Mouse (Mus musculus): ENCODE data around the gene Chd6. TPM values are rescaled to one million over a fixed set of nuclear protein-coding genes. Genes with fewer than 3 reads are reported as not detected.

The Chd6 gene
- polyA plus RNA-seq, 1 experiment from 2014 or later, result 28.1 TPM

DNA sequence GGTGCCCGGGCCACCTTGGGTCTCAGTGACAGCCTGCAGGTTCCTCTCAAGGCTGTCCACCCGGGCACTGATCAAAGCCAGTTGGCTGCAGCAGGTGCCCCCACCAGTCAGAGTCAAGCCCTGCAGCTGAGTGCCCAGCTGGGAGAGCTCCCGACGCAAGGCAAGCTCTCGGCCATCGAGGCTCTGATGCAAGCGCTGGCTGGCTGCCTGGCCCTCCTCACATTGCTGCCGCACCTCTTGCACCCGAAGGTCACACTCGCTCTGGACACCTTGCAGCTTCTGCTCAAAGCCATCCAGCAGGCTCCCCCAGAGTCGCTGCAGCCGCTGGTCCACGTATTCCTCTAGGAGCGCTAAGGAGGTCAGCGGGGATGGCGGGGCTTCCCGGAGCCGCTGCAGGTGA lies 200.3 kb downstream of the Chd6 start:
- Histone ChIP-seq H3K27ac (ENCODE audit: low read length) (no peak overlapping the region), H3K4me2 (ENCODE audit: low read depth, low read length) (no peak overlapping the region), H3K4me1 (ENCODE audit: control insufficient read depth, insufficient read depth, low read length) (no peaks in the 10 kb centered on the region), H3K36me3 (ENCODE audit: control insufficient read depth, insufficient read depth, low read length) (0 out of 2 replicates have a peak, but pooled peaks cover 6% of the 10 kb centered on the region), H3K9me3 (replicated peaks; ENCODE audit: control insufficient read depth, low read length) (no peaks in the 10 kb centered on the region), H3K9ac (ENCODE audit: low read length) (no peak overlapping the region), H3K27me3 (ENCODE audit: control insufficient read depth, insufficient read depth, low read length) (peaks cover 17% of the 10 kb centered on the region), H3K4me3 (replicated peaks; ENCODE audit: low read length) (no peak overlapping the region)
- WGBS, result 58% methylated on average over 18 of the region's 18 CpGs
- no peak for ATAC-seq (ENCODE audit: insufficient read depth, low FRiP score)

DNA sequence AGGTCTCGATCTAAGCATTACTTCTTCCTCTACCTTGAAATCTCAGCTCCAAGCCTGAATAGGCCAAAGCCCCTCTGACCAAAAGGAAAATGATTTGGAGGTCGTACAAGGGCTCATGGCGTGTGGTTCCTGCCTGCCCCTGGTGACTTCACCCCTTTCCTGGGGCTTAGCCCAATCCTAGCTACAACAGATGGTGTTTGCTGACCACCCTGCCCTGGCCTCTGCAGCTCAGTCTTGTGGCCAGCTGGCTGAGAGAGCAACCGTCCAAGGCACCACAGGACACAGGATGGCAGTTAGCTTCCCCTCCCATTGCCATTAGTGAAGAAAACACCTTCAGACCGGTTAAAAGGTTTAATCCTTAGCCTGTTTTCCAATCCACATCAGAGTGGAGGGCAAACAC lies 202.8 kb downstream of the Chd6 start:
- H3K4me3 ChIP-seq (replicated peaks; ENCODE audit: low read length), result no peak overlapping the region
- H3K36me3 ChIP-seq (ENCODE audit: control insufficient read depth, insufficient read depth, low read length), result 0 out of 2 replicates have a peak, but pooled peaks cover 6% of the 10 kb centered on the region
- H3K27ac ChIP-seq (ENCODE audit: low read length), result no peak overlapping the region
- 79% methylated on average over 5 of the region's 5 CpGs for WGBS
- no peaks in the 10 kb centered on the region for H3K9me3 ChIP-seq (replicated peaks; ENCODE audit: control insufficient read depth, low read length)
- no peak overlapping the region for H3K9ac ChIP-seq (ENCODE audit: low read length)
- no peaks in the 10 kb centered on the region; the same call in 1 of the 2 replicates for H3K4me1 ChIP-seq (ENCODE audit: control insufficient read depth, insufficient read depth, low read length)
- no peak overlapping the region for H3K4me2 ChIP-seq (ENCODE audit: low read depth, low read length)
- H3K27me3 ChIP-seq (ENCODE audit: control insufficient read depth, insufficient read depth, low read length), result peaks cover 3% of the 10 kb centered on the region; the same call in 1 of the 2 replicates
- no peak for ATAC-seq (ENCODE audit: insufficient read depth, low FRiP score)

DNA sequence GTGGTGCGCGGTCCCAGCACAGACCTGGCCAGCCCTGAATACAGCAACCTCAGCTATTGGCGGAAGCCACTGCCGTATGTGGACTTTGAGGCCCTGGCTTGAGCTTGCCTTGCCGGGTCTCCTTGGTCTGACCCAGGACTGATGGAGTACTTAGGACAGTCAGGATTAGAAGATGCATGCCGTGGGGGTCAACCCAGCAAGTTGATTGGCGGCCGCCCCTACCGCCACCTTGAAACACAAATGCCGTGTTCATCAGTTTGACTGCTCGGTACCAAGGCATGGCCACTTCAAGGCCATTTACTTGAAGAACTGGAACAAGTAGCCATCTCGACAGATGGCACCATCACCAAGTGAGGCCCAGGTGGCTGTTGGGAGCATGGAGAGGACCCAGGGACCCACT lies 203.6 kb downstream of the Chd6 start:
- Histone ChIP-seq H3K9ac (ENCODE audit: low read length) (no peak overlapping the region), H3K4me3 (replicated peaks; ENCODE audit: low read length) (no peak overlapping the region), H3K4me2 (ENCODE audit: low read depth, low read length) (no peak overlapping the region), H3K36me3 (ENCODE audit: control insufficient read depth, insufficient read depth, low read length) (0 out of 2 replicates have a peak, but pooled peaks cover 6% of the 10 kb centered on the region), H3K9me3 (replicated peaks; ENCODE audit: control insufficient read depth, low read length) (no peaks in the 10 kb centered on the region), H3K4me1 (ENCODE audit: control insufficient read depth, insufficient read depth, low read length) (no peaks in the 10 kb centered on the region; the same call in 1 of the 2 replicates), H3K27ac (ENCODE audit: low read length) (no peak overlapping the region), H3K27me3 (ENCODE audit: control insufficient read depth, insufficient read depth, low read length) (no peaks in the 10 kb centered on the region)
- WGBS, result 92% methylated on average over 12 of the region's 12 CpGs
- no peak for ATAC-seq (ENCODE audit: insufficient read depth, low FRiP score)

DNA sequence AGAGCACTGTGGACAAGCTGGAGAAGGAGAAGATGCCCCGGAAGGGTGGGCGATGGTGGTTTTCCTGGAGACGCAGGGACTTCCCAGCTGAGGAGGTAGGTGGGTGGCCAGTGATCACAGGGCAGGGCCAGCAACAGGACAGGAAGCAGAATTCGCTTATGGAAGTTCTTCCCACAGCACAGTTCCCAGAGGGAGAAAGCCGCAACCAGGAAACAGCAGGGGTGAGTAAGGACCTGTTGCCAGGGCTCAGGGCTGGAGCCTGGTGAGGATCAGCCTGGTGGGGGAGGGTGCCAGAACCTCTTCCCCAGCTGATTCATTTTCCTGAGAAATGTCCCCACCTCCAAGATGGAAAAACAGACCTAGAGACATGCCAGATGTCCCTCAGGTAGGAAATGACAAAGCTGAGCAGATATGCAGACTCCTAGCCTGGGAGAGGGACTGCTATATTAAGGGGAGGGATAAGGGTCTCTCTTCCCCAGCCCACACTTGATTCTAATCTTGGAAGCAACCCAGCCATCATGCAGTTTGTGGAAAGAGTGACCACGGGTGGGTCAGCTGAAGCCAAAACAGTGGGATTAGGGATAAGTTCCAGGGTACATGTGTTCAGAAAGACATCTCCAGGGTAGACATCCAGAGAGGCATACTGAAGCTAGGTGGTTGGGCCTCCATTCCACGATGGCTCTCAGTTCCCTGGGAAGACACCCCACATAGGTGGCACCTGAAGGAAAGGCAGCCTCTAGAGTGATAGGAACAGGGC lies 207.0 kb downstream of the Chd6 start:
- Histone ChIP-seq H3K36me3 (ENCODE audit: control insufficient read depth, insufficient read depth, low read length) (0 out of 2 replicates have a peak, but pooled peaks cover 6% of the 10 kb centered on the region), H3K4me1 (ENCODE audit: control insufficient read depth, insufficient read depth, low read length) (no peaks in the 10 kb centered on the region; the same call in 1 of the 2 replicates), H3K9me3 (replicated peaks; ENCODE audit: control insufficient read depth, low read length) (no peaks in the 10 kb centered on the region), H3K4me2 (ENCODE audit: low read depth, low read length) (no peak overlapping the region), H3K27ac (ENCODE audit: low read length) (no peak overlapping the region), H3K9ac (ENCODE audit: low read length) (no peak overlapping the region), H3K27me3 (ENCODE audit: control insufficient read depth, insufficient read depth, low read length) (no peaks in the 10 kb centered on the region), H3K4me3 (replicated peaks; ENCODE audit: low read length) (no peak overlapping the region)
- WGBS, result 69% methylated on average over 7 of the region's 7 CpGs
- no peak for ATAC-seq (ENCODE audit: insufficient read depth, low FRiP score)

Other genes with a start within 250 kb of the Chd6 start
- gene Zhx3, start 236.1 kb downstream of the Chd6 start, polyA plus RNA-seq (2015; fragmentation: Nextera tagmentation; extraction: Ambion mirVana), result 9.8 and 10.7 TPM in 2 replicates
- gene Lpin3, start 228.4 kb downstream of the Chd6 start, polyA plus RNA-seq (2015; fragmentation: Nextera tagmentation; extraction: Ambion mirVana), result 17.6 and 26.5 TPM in 2 replicates
- gene Emilin3, start 196.7 kb downstream of the Chd6 start, polyA plus RNA-seq (2015; fragmentation: Nextera tagmentation; extraction: Ambion mirVana), result 22.5 and 25.3 TPM in 2 replicates

All from stomach, embryonic 16.5 days (tissue).